In the genomic region with DNA sequence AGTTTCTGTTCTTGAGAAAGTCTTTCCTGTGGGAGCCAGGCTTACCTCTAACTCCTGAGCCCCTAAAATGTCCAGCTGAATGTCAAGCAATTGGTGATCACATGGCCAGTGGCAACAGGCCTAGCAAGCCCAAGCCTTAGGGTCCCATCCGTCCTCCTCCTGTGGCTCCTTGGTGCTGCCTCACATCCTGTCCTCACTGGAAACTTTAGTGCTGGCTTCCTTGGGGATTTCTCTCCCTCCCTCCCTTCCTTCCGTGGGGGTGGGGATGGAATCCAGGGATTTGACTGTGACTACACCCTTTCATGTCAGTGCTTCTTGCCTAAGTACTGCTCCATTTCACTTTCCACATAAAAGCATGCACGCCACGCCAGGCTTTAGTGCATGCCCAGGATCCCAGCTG, we compare ENCODE assay signal across 10 mouse cellular contexts. TPM values are rescaled to one million over a fixed set of nuclear protein-coding genes. Genes with fewer than 3 reads are reported as not detected.
DNase-seq lines count a peak whose midpoint lies in the region; ATAC-seq and TF ChIP-seq lines count a peak whose summit lies in the region.
"Had no signal": no experiment of that assay in that cellular context is flagged by ENCODE, and none has a peak within 500 bp of the region (broad histone marks: within the 10 kb centered on the region; RNA-seq: fewer than 3 reads in every experiment).

No protein-coding gene starts in this region.

- H3K4me3 ChIP-seq in embryonic facial prominence, embryonic 14.5 days (ENCODE audit: low read depth, low read length) = no peak overlapping the region
- H3K4me3 ChIP-seq in lung, adult 2 months (replicated peaks; ENCODE audit: extremely low read depth, low read depth, low read length) = no peak overlapping the region
- no peak overlapping the region for H3K4me3 ChIP-seq in forebrain, embryonic 14.5 days (ENCODE audit: low read depth, low read length)
- H3K4me3 ChIP-seq: forebrain, embryonic 12.5 days had no signal

- peak; percentile 49 for DNase-seq in adrenal gland, adult 8-10 months
- DNase-seq in adrenal gland, adult 18-20 months (ENCODE audit: low spot score in 2 of 2) = no peak
- no peak for DNase-seq in embryonic facial prominence, embryonic 14.5 days (ENCODE audit: low spot score)
- peak; percentile 78 for DNase-seq in heart, postnatal 25 days (ENCODE audit: low spot score)
- no peak for DNase-seq in lung, adult 2 months
- no peak for DNase-seq in cerebellum, adult 11-12 months
- DNase-seq in right cerebral cortex, postnatal 14 days = no peak
- DNase-seq in forebrain, embryonic 14.5 days (ENCODE audit: low spot score) = no peak
- DNase-seq: retina, postnatal 1 day had no signal

- peak overlapping the region; percentile 28; the same call in 1 of the 2 replicates for H3K27ac ChIP-seq in embryonic facial prominence, embryonic 14.5 days (replicated peaks; ENCODE audit: low read depth, low read length)
- no peak overlapping the region for H3K27ac ChIP-seq in forebrain, embryonic 14.5 days (ENCODE audit: low read depth, low read length)
- H3K27ac ChIP-seq: forebrain, embryonic 12.5 days had no signal

- no peak for ATAC-seq in embryonic facial prominence, embryonic 14.5 days (ENCODE audit: low read depth)
- no peak for ATAC-seq in forebrain, embryonic 14.5 days

- H3K4me2 ChIP-seq in embryonic facial prominence, embryonic 14.5 days (ENCODE audit: low read depth, low read length) = no peak overlapping the region
- H3K4me2 ChIP-seq in forebrain, embryonic 14.5 days (ENCODE audit: low read length) = no peak overlapping the region
- H3K4me2 ChIP-seq: forebrain, embryonic 12.5 days had no signal

- TF ChIP-seq POLR2A in lung, adult 2 months (IDR thresholded peaks at IDR 0.05; ENCODE audit: borderline replicate concordance, extremely low read depth, low read depth, low read length) = peak; percentile 74; the same call in 1 of the 2 replicates

- no peak for TF ChIP-seq CTCF in lung, adult 2 months (IDR thresholded peaks at IDR 0.05; ENCODE audit: insufficient read depth, low read length)

- no peak overlapping the region for H3K9ac ChIP-seq in embryonic facial prominence, embryonic 14.5 days (ENCODE audit: low read depth, low read length)
- H3K9ac ChIP-seq in forebrain, embryonic 14.5 days (ENCODE audit: low read length) = no peak overlapping the region
- H3K9ac ChIP-seq: forebrain, embryonic 12.5 days had no signal

- peaks cover 29% of the 10 kb centered on the region for H3K4me1 ChIP-seq in embryonic facial prominence, embryonic 14.5 days (ENCODE audit: control insufficient read depth, insufficient read depth, low read length)
- H3K4me1 ChIP-seq in lung, adult 2 months (ENCODE audit: control insufficient read depth, insufficient read depth, low read length) = peaks cover 14% of the 10 kb centered on the region
- H3K4me1 ChIP-seq in forebrain, embryonic 14.5 days (ENCODE audit: control insufficient read depth, insufficient read depth, low read length) = peaks cover 12% of the 10 kb centered on the region

- intact Hi-C loops in heart, postnatal 25 days (cut with DNase I) = loop anchor here (5.0 to 10.0 kb wide), 2 partner anchors 45 to 168 kb away; partner anchors contain the start of gene Zswim4

- H3K9me3 ChIP-seq in embryonic facial prominence, embryonic 14.5 days (ENCODE audit: control insufficient read depth, low read length) = no peaks in the 10 kb centered on the region
- H3K9me3 ChIP-seq in forebrain, embryonic 14.5 days (replicated peaks; ENCODE audit: control insufficient read depth, low read length) = no peaks in the 10 kb centered on the region
- H3K9me3 ChIP-seq: forebrain, embryonic 12.5 days had no signal

- no peaks in the 10 kb centered on the region for H3K36me3 ChIP-seq in embryonic facial prominence, embryonic 14.5 days (ENCODE audit: control insufficient read depth, insufficient read depth, low read length)
- H3K36me3 ChIP-seq in forebrain, embryonic 14.5 days (ENCODE audit: control insufficient read depth, insufficient read depth, low read length) = no peaks in the 10 kb centered on the region
- H3K36me3 ChIP-seq: forebrain, embryonic 12.5 days had no signal

- 49% methylated on average over 4 of the region's 4 CpGs for WGBS in embryonic facial prominence, embryonic 14.5 days
- WGBS in lung, adult 2 months = 28% methylated on average over 4 of the region's 4 CpGs
- WGBS in forebrain, embryonic 14.5 days = 63% methylated on average over 4 of the region's 4 CpGs

- H3K27me3 ChIP-seq in embryonic facial prominence, embryonic 14.5 days (replicated peaks; ENCODE audit: control insufficient read depth, insufficient read depth, low read length) = no peaks in the 10 kb centered on the region
- 0 out of 2 replicates have a peak, but pooled peaks cover 3% of the 10 kb centered on the region for H3K27me3 ChIP-seq in forebrain, embryonic 14.5 days (replicated peaks; ENCODE audit: control insufficient read depth, insufficient read depth, low read length)

RNA-seq across cellular contexts. Expression of gene Nanos3, which starts 4.6 kb away (rescaled TPM):
- total RNA-seq in adrenal gland, adult 8-10 months (2022) = 1 to 10 TPM in 2 of 4 experiments, under 1 TPM in 2; 0.75 to 2.9 (median 1.2) TPM
- under 1 TPM in 1 of 2 experiments, not detected in 1; 0.61 TPM for total RNA-seq in adrenal gland, adult 18-20 months (2021)
- polyA plus RNA-seq in embryonic facial prominence, embryonic 14.5 days (2014; fragmentation: Nextera tagmentation; extraction: Ambion mirVana) = 3.0 and 4.5 TPM in 2 replicates
- 1 to 10 TPM in 1 of 2 experiments, under 1 TPM in 1; 0.73 to 1.4 TPM for total RNA-seq in heart, postnatal 25 days (2021)
- polyA plus RNA-seq in lung, adult 2 months (2012; rRNA removed) = 0.18 and 0.54 TPM in 2 replicates
- polyA plus RNA-seq in forebrain, embryonic 14.5 days (2014; fragmentation: Nextera tagmentation; extraction: Ambion mirVana) = 4.5 and 8.3 TPM in 2 replicates

RNA-seq across cellular contexts. Expression of gene 4930432K21Rik, which starts 41.8 kb away (rescaled TPM):
- total RNA-seq in adrenal gland, adult 8-10 months (2022) = under 1 TPM; 0.38 to 0.81 (median 0.40) TPM
- under 1 TPM in 1 of 2 experiments, not detected in 1; 0.38 TPM for total RNA-seq in adrenal gland, adult 18-20 months (2021)
- 0.77 and 1.0 TPM in 2 replicates for polyA plus RNA-seq in embryonic facial prominence, embryonic 14.5 days (2014; fragmentation: Nextera tagmentation; extraction: Ambion mirVana)
- under 1 TPM; 0.10 to 0.28 TPM for total RNA-seq in heart, postnatal 25 days (2021)
- 1.0 and 1.1 TPM in 2 replicates for polyA plus RNA-seq in lung, adult 2 months (2012; rRNA removed)
- polyA plus RNA-seq in forebrain, embryonic 14.5 days (2014; fragmentation: Nextera tagmentation; extraction: Ambion mirVana) = 1.7 and 2.3 TPM in 2 replicates

RNA-seq across cellular contexts. Expression of gene Cc2d1a, which starts 41.9 kb away (rescaled TPM):
- total RNA-seq in adrenal gland, adult 8-10 months (2022) = 10 to 100 TPM; 33.9 to 51.2 (median 40.3) TPM
- 10 to 100 TPM; 26.5 to 30.5 TPM for total RNA-seq in adrenal gland, adult 18-20 months (2021)
- polyA plus RNA-seq in embryonic facial prominence, embryonic 14.5 days (2014; fragmentation: Nextera tagmentation; extraction: Ambion mirVana) = 20.2 and 21.3 TPM in 2 replicates
- 10 to 100 TPM; 10.3 to 11.8 TPM for total RNA-seq in heart, postnatal 25 days (2021)
- polyA plus RNA-seq in lung, adult 2 months (2012; rRNA removed) = 25.9 and 27.7 TPM in 2 replicates
- 14.7 and 21.7 TPM in 2 replicates for polyA plus RNA-seq in forebrain, embryonic 14.5 days (2014; fragmentation: Nextera tagmentation; extraction: Ambion mirVana)

RNA-seq across cellular contexts. Expression of gene Zswim4, which starts 47.3 kb away (rescaled TPM):
- 10 to 100 TPM; 36.2 to 53.9 (median 48.0) TPM for total RNA-seq in adrenal gland, adult 8-10 months (2022)
- 10 to 100 TPM; 36.4 to 56.0 TPM for total RNA-seq in adrenal gland, adult 18-20 months (2021)
- 11.0 and 12.4 TPM in 2 replicates for polyA plus RNA-seq in embryonic facial prominence, embryonic 14.5 days (2014; fragmentation: Nextera tagmentation; extraction: Ambion mirVana)
- total RNA-seq in heart, postnatal 25 days (2021) = 1 to 10 TPM; 8.2 to 8.8 TPM
- polyA plus RNA-seq in lung, adult 2 months (2012; rRNA removed) = 21.2 and 24.0 TPM in 2 replicates
- 22.6 and 26.9 TPM in 2 replicates for polyA plus RNA-seq in forebrain, embryonic 14.5 days (2014; fragmentation: Nextera tagmentation; extraction: Ambion mirVana)

RNA-seq across cellular contexts. Expression of gene D8Ertd738e, which starts 59.9 kb away (rescaled TPM):
- 100 to 1,000 TPM; 171 to 296 (median 225) TPM for total RNA-seq in adrenal gland, adult 8-10 months (2022)
- 100 to 1,000 TPM; 292 to 304 TPM for total RNA-seq in adrenal gland, adult 18-20 months (2021)
- 371 and 387 TPM in 2 replicates for polyA plus RNA-seq in embryonic facial prominence, embryonic 14.5 days (2014; fragmentation: Nextera tagmentation; extraction: Ambion mirVana)
- total RNA-seq in heart, postnatal 25 days (2021) = 100 to 1,000 TPM; 227 to 240 TPM
- 116 and 149 TPM in 2 replicates for polyA plus RNA-seq in lung, adult 2 months (2012; rRNA removed)
- polyA plus RNA-seq in forebrain, embryonic 14.5 days (2014; fragmentation: Nextera tagmentation; extraction: Ambion mirVana) = 266 and 329 TPM in 2 replicates

Comparison
In these comparisons a context has a peak if more than half of its experiments do, and no peak if none do; other contexts are left out.
1. DNase-seq: peak in adrenal gland, adult 8-10 months (single experiment) and heart, postnatal 25 days (single experiment); none in adrenal gland, adult 18-20 months (0 of 2), embryonic facial prominence, embryonic 14.5 days (single experiment), lung, adult 2 months (single experiment), cerebellum, adult 11-12 months (single experiment), right cerebral cortex, postnatal 14 days (single experiment) and forebrain, embryonic 14.5 days (single experiment).